Mouse (Mus musculus) ES-E14 (cell line): Measurements from ENCODE around the gene Ankrd24. TPM values are rescaled to one million over a fixed set of nuclear protein-coding genes. Genes with fewer than 3 reads are reported as not detected.

Source experiments
- DNase-seq: peaks from one replicate; pipeline ENCODE4 v3.0.0-alpha.2; 2013; ENCODE audit warnings: low read depth, low spot score
- H3K27ac ChIP-seq: 2 replicates; pipeline ENCODE4 v1.5.1; 2012; ENCODE audit warnings: low read depth, mild to moderate bottlenecking, low read length, moderate library complexity, mixed read lengths; ENCODE audit not compliant: poor library complexity, insufficient read depth, severe bottlenecking
- H3K36me3 ChIP-seq: 2 replicates; pipeline ENCODE4 v1.6.1; 2012; ENCODE audit warnings: mild to moderate bottlenecking, low read length, moderate library complexity, mixed read lengths; ENCODE audit not compliant: control insufficient read depth, poor library complexity, insufficient read depth, severe bottlenecking
- H3K4me1 ChIP-seq, 2 experiments: fragments of 150-350 bp in 1 of 2; sonication (generic) in 1 of 2; 2 replicates each; pipeline ENCODE4 v1.6.1; 2012; ENCODE audit warnings: low read length in 2 of 2, mild to moderate bottlenecking in 1 of 2, mixed read lengths in 1 of 2; ENCODE audit not compliant: control insufficient read depth in 2 of 2, insufficient read depth in 2 of 2, poor library complexity in 1 of 2
- H3K4me3 ChIP-seq, 2 experiments: fragments of 150-350 bp in 1 of 2; sonication (generic) in 1 of 2; 2 replicates each; pipeline ENCODE4 v1.5.1; 2012; ENCODE audit warnings: low read length in 2 of 2, low read depth in 1 of 2, mild to moderate bottlenecking in 1 of 2, mixed read lengths in 1 of 2; ENCODE audit not compliant: insufficient read depth in 1 of 2, poor library complexity in 1 of 2, severe bottlenecking in 1 of 2
- H3K9ac ChIP-seq: 2 replicates; pipeline ENCODE4 v1.6.1; 2012; ENCODE audit warnings: low read depth, mild to moderate bottlenecking, low read length, mixed read lengths; ENCODE audit not compliant: poor library complexity, insufficient read depth, severe bottlenecking
- H3K9me3 ChIP-seq: fragments of 150-350 bp; sonication (generic); 2 replicates; pipeline ENCODE4 v1.6.1; 2012; ENCODE audit warnings: low read depth, mild to moderate bottlenecking, low read length; ENCODE audit not compliant: control insufficient read depth, insufficient read depth
- CHD2 ChIP-seq: IDR thresholded peaks from 2 replicates; pipeline ENCODE4 v1.6.1; 2014; ENCODE audit warnings: mild to moderate bottlenecking, low read depth, low read length, inconsistent platforms
- HCFC1 ChIP-seq: IDR thresholded peaks from 2 replicates; pipeline ENCODE4 v1.6.1; 2012; ENCODE audit warnings: low read length, inconsistent platforms, borderline replicate concordance; ENCODE audit not compliant: insufficient read depth
- MAFK ChIP-seq: IDR thresholded peaks from 2 replicates; pipeline ENCODE4 v1.6.1; 2014; ENCODE audit warnings: mild to moderate bottlenecking, low read depth, low read length, inconsistent platforms; ENCODE audit not compliant: insufficient read depth
- ZC3H11A ChIP-seq: IDR thresholded peaks from 2 replicates; pipeline ENCODE4 v1.6.1; 2012; ENCODE audit warnings: low read depth, mild to moderate bottlenecking, inconsistent platforms, low read length, borderline replicate concordance
- ZNF384 ChIP-seq: IDR thresholded peaks from 2 replicates; pipeline ENCODE4 v1.6.1; 2012; ENCODE audit warnings: low read depth, low read length, inconsistent platforms
- in situ Hi-C, 2 experiments: fragments of 600-800 bp; cut with MboI; formaldehyde crosslinking; loops; one replicate each; pipeline ENCODE4 v1.15.1; 2025; ENCODE audit warnings: low sequenced_read_pairs in 2 of 2, inconsistent platforms in 1 of 2; ENCODE audit not compliant: unreplicated experiment in 2 of 2
- total RNA-seq: library from RNA; depleted of rRNA; stranded (reverse); fragments of 300-350 nt; gene quantifications from 2 replicates; pipeline ENCODE4 v1.2.3, GENCODE M21; 2012

The Ankrd24 gene
- total RNA-seq, 1 experiment, result 14.4 TPM

DNA sequence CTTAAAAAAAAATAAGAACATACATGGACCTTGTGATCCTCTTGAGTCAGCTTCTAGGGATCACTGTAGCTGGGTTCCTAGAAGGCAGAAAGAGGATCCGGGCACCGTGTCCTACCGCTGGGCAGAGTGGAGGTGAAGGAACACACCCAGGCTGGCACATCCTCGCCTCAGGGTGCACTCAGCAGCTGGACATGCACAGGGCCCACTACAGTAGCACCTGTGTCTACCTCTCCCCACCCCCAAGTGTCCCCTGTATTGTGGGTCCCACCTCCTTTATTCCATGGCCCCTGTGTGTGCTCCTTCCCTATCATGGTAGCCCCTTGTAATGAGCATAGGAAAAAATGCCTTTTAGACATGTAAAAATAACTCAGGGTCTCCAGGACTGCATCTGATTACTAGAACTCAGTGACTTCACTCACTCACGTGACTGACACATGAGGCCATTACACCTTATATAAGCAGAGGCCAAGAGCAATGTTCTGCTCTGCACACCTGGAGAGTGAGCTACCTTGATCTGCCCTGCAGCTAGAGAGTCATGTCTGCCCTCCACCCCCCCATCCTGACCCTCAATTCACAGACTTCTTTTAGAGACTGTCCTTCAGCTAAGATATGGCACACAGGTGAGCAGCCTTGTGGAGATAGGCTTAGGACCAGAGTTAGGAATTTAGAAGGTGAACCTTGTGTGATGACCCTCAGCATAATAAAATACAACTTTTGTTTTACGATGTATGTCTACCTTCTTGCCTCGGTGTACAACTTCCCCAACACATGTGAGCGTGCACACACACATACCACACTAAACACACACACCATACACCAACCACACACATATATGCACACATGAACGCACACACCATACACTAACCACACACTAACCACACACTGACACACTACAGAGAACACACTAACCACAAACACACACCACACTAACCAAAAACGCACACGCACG lies 24.0 kb upstream of the Ankrd24 start:
- Histone ChIP-seq H3K4me1 (peaks cover 0 to 18% of the 10 kb centered on the region in 2 experiments), H3K4me3 (peak overlapping the region; percentile 46 to 61), H3K9ac (peak overlapping the region; percentile 63; the same call in 1 of the 2 replicates), H3K36me3 (peaks cover 4% of the 10 kb centered on the region; the same call in 1 of the 2 replicates), H3K9me3 (no peaks in the 10 kb centered on the region), H3K27ac (no peak overlapping the region)
- in situ Hi-C loops, result no loop called here
- DNase-seq, result no peak
- TF ChIP-seq ZNF384 (no peak), CHD2 (no peak), MAFK (no peak)

DNA sequence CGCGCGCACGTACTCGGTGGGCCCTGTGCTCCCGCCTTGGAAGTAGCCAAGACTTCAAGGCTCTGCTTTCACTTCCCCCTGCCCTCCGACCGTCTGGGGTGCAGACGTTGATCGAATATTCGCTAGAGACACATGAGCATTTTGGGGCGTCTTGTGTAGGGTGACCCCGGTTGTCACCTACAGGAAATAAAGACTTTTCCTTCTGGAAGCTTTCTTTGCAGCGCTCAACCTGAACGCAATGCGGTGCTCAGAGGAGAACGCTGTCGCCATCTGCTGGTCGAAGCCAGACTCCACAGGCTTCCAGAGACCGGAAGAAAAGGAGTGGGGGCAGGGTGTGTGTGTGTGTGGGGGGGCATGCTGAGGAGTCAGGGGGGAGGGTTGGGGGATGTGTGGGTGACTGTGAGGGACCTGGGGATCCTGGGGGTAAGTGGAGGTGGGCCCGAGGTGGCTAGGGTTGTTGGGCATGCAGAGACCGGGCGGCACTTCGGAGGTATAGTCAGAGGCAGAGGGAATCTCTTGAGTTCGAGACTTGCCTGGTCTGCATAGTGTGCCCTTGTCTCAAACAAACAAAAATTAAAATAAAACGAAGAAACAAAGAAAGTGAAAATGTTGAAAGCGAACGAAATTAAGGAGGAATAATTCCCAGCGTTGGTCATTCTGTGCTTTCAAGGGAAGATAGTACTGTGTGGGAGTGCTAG lies 23.2 kb upstream of the Ankrd24 start:
- H3K9ac ChIP-seq, result peak overlapping the region; percentile 63; the same call in 1 of the 2 replicates

GRCm38 (mm10) chr10:81605666-81605973 lies 22.7 kb upstream of the Ankrd24 start:
- peak overlapping the region; percentile 63; the same call in 1 of the 2 replicates for H3K9ac ChIP-seq

More for the DNA sequence above, 23.2 kb upstream of the Ankrd24 start:
- Histone ChIP-seq H3K27ac (no peak overlapping the region; the same call in 1 of the 2 replicates), H3K4me1 (peaks cover 0 to 11% of the 10 kb centered on the region in 2 experiments; a peak in 3 of 4 replicates), H3K36me3 (peaks cover 4% of the 10 kb centered on the region; the same call in 1 of the 2 replicates), H3K4me3 (peak overlapping the region; percentile 52 to 71), H3K9me3 (no peaks in the 10 kb centered on the region)
- in situ Hi-C loops, result no loop called here
- DNase-seq, result peak; percentile 86
- TF ChIP-seq MAFK (no peak), ZNF384 (no peak), CHD2 (peak; percentile 41; the same call in 1 of the 2 replicates), ZC3H11A (no peak), HCFC1 (no peak)

GRCm38 (mm10) chr10:81605974-81606751 lies 22.2 kb upstream of the Ankrd24 start, which contains the start of gene BC025920:
TSS of gene BC025920 (plus strand) at chr10:81606270.
- TF ChIP-seq ZC3H11A, result no peak
- peak; percentile 78 for TF ChIP-seq CHD2
- peak; percentile 77 for TF ChIP-seq ZNF384
- no peak for TF ChIP-seq MAFK
- TF ChIP-seq HCFC1, result peak; percentile 38; the same call in 1 of the 2 replicates
- Histone ChIP-seq H3K9me3 (no peaks in the 10 kb centered on the region), H3K4me1 (peaks cover 0 to 11% of the 10 kb centered on the region in 2 experiments; a peak in 1 of 4 replicates), H3K9ac (peak within 1 kb of the TSS; percentile 85), H3K36me3 (peaks cover 4% of the 10 kb centered on the region; the same call in 1 of the 2 replicates), H3K4me3 (peak within 1 kb of the TSS; percentile 71 to 72), H3K27ac (peak within 1 kb of the TSS; percentile 89)
- in situ Hi-C loops, result no loop called here
- DNase-seq, result peak; percentile 95

More at GRCm38 (mm10) chr10:81605666-81605973, 22.7 kb upstream of the Ankrd24 start:
- peak overlapping the region; percentile 52 to 71 for H3K4me3 ChIP-seq
- TF ChIP-seq ZNF384 (no peak), ZC3H11A (no peak), MAFK (no peak), CHD2 (no peak), HCFC1 (no peak)
- H3K9me3 ChIP-seq, result no peaks in the 10 kb centered on the region
- peaks cover 4% of the 10 kb centered on the region; the same call in 1 of the 2 replicates for H3K36me3 ChIP-seq
- peaks cover 0 to 11% of the 10 kb centered on the region in 2 experiments; a peak in 2 of 4 replicates for H3K4me1 ChIP-seq
- no peak overlapping the region for H3K27ac ChIP-seq
- no peak for DNase-seq
- in situ Hi-C loops, result no loop called here
